Mouse (Mus musculus) thymus, postnatal 36 days (tissue): ENCODE data around the gene Scel.
A peak's percentile ranks its signal among the peaks of the same experiment; 100 is the strongest.

Experiments
- DNase-seq, 2 experiments: peaks; one replicate each; pipeline ENCODE4 v3.0.0; 2022; ENCODE audit warnings: mixed read lengths in 2 of 2

The Scel gene

GRCm38 (mm10) chr14:103653800-103654199 lies 140.7 kb downstream of the Scel start:
- peak in 1 of 2 experiments; percentile 22 for DNase-seq

DNA sequence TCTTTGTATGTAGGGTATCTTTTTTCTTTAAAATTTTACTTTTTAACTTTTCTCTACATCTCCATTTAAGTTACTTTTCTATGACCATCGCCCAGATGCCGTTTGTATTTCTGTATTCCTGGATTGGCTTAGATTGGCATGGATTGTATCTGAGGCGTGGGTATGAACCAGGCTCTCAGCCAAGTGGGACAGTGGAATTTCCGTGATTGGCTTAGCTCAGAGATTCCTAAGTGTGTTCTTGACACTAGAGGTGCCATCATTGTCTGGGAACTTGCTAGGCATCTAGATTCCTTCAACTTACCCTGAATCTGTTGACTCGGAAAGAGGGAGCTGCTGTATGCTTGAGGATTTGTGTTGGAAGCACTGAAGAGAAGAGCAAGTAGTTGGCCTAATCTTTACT lies 142.3 kb downstream of the Scel start:
- DNase-seq = no peak

DNA sequence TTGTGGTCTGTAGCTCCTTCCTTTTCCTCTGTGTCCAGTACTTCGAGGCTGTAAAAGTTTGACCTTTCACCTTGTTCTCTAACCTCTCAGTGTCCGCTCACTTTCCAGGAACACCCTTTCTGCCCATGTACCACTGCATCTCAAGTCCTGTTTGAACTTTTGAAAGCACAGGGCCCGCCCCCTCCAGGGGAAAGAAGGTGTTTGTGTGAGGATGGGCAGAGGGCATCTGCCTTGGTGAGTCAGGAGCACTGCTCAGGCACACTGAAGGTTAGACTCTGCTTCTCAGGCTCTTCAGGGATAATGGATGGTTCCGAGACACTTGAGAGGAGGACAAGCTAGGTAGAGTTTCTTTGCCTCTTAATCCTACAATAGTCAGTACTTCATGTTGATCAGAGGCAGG lies 144.7 kb downstream of the Scel start:
- no peak for DNase-seq
